Mouse (Mus musculus) liver, embryonic 14.5 days (tissue): ENCODE results near the gene Frat1.

Experiments used
- CTCF ChIP-seq: IDR thresholded peaks from 2 replicates; pipeline ENCODE4 v1.5.1; 2016; ENCODE audit warnings: antibody characterized with exemption, low read depth, control low read depth
- EP300 ChIP-seq: IDR thresholded peaks from 2 replicates; pipeline ENCODE4 v1.6.1; 2016; ENCODE audit warnings: antibody characterized with exemption, low read depth

DNA sequence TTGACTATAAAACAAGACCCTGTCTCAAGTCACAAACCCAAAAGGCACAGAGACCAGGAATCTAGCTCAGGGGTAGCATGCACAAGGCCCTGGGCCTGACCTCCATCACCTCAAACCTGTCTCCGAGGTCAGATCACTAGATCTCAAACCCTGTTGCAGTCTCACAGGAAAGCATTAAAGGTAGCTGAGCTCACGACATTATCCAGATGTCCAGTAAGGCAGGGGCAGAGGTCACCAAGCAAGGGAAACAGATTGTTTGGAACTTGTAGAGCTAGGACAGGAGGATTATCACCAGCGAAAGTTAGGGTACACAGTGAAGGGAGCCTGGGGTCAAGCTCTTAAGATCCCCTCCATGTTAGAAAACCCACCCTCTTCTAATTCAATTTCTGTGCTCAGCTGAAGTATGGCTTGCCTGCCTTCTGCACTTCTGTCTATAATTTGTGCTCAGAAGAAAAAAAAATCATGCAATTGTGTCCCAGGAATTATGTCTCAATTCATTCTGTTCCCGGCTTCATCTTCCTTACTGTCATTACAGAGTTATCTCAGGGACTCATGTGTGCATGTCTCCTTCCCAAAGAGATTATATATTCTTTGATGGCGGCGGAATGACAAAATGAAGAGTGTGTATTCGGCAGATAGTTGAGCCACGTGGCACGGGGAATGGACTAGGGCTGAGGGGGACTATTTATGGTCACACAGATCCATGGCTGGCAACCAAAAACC is 7.6 kb downstream of the Frat1 start:
- TF ChIP-seq CTCF, result no peak
- TF ChIP-seq EP300, result peak; percentile 90
